In the genomic region with DNA sequence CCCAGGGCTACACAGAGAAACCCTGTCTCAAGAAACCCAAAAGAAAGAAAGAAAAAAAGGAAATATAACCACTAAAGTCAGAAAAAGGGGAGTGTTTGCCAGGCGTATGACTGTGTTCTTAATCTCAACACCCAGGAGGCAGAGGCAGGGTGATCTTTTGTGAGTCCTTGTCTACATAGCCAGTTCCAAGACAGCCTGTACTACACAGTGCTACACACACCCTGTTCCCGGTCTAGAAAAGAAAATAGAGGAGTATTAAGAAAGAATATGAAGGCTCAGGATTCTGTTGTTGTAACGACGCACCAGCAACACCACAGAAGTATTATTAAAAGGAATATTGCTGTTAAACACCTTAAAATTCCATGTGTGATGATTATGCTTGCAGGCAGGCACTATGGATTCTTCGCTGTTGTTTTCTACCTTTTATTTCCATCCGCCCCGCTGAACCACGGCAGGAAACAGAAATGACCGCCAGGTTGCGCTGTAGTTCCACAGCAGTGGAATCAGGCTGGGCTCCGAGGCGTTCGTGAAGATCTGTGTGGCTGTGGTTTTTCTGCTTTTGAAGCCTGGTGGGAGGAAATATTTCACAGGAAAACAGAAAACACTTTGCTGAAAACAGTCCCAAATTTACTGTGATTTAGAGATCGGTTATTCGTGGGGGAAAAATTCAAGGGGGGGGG, we compare ENCODE assay signal across 8 mouse cellular contexts. TPM values are rescaled to one million over a fixed set of nuclear protein-coding genes. Genes with fewer than 3 reads are reported as not detected.
A peak's percentile ranks its signal among the peaks of the same experiment; 100 is the strongest.
DNase-seq lines count a peak whose midpoint lies in the region; ATAC-seq lines count a peak whose summit lies in the region.

No protein-coding gene starts in this region.

- H3K4me2 ChIP-seq in midbrain, embryonic 11.5 days, result no peak overlapping the region

- no peaks in the 10 kb centered on the region for H3K9me3 ChIP-seq in midbrain, embryonic 11.5 days (ENCODE audit: control insufficient read depth, low read length)

- no peaks in the 10 kb centered on the region for H3K27me3 ChIP-seq in midbrain, embryonic 11.5 days (ENCODE audit: control insufficient read depth, insufficient read depth, low read length)

- peak; percentile 61 for DNase-seq in WW6 (ENCODE audit: low read depth, low spot score)
- peak; percentile 88 to 91 for DNase-seq in cerebellum, postnatal 14 days
- DNase-seq in gastrocnemius, adult 18-20 months (ENCODE audit: low spot score), result peak; percentile 57
- peak; percentile 35 to 73 for DNase-seq in left cerebral cortex, adult 8-10 months (ENCODE audit: low spot score in 2 of 2)
- DNase-seq in midbrain, embryonic 11.5 days (ENCODE audit: low spot score, missing footprints), result peak; percentile 98
- peak; percentile 34 for DNase-seq in skeletal muscle tissue, adult 2 months (ENCODE audit: low read depth, low spot score)
- DNase-seq in yolk sac, embryonic 10.5 days (ENCODE audit: low spot score), result peak; percentile 66

- no peak overlapping the region for H3K27ac ChIP-seq in midbrain, embryonic 11.5 days (ENCODE audit: low read depth, low read length)

- no peaks in the 10 kb centered on the region for H3K36me3 ChIP-seq in midbrain, embryonic 11.5 days (ENCODE audit: control insufficient read depth, insufficient read depth, low read length)

- no peak overlapping the region for H3K9ac ChIP-seq in midbrain, embryonic 11.5 days (ENCODE audit: low read length)

- WGBS in midbrain, embryonic 11.5 days, result 16% methylated on average over 15 of the region's 15 CpGs

- H3K4me3 ChIP-seq in midbrain, embryonic 11.5 days (ENCODE audit: low read depth, low read length), result no peak overlapping the region

- H3K4me1 ChIP-seq in midbrain, embryonic 11.5 days (ENCODE audit: control insufficient read depth, insufficient read depth, low read length), result no peaks in the 10 kb centered on the region

- ATAC-seq in inflammation-experienced regulatory T-cells, adult 6 months, result peak; percentile 92
- peak; percentile 87 for ATAC-seq in midbrain, embryonic 11.5 days (ENCODE audit: low FRiP score)

RNA-seq across cellular contexts. Expression of gene Tmem184c, which starts 19.5 kb away (rescaled TPM):
- 10 to 100 TPM in 1 of 2 experiments, 1 to 10 TPM in 1; 8.8 to 10.7 TPM for total RNA-seq in gastrocnemius, adult 18-20 months (2021)
- polyA plus RNA-seq in inflammation-experienced regulatory T-cells, adult 6 months (2017; shearing (Covaris generic)), result 10 to 100 TPM; 18.2 to 33.1 (median 19.4) TPM
- total RNA-seq in left cerebral cortex, adult 8-10 months (2022), result 10 to 100 TPM; 61.2 to 69.9 (median 65.1) TPM
- 63.6 and 67.0 TPM in 2 replicates for polyA plus RNA-seq in midbrain, embryonic 11.5 days (2014; fragmentation: Nextera tagmentation; extraction: Ambion mirVana)

Comparison
In these comparisons a context has a peak if more than half of its experiments do, and no peak if none do; other contexts are left out.
1. DNase-seq: peak in every context shown above with its lines; median percentile 98 in midbrain, embryonic 11.5 days; 90 in cerebellum, postnatal 14 days; 66 in yolk sac, embryonic 10.5 days; 61 in WW6; 57 in gastrocnemius, adult 18-20 months; 54 in left cerebral cortex, adult 8-10 months; 34 in skeletal muscle tissue, adult 2 months.
2. RNA of gene Tmem184c, which starts 19.5 kb away (total RNA-seq): 61.2 to 69.9 TPM in left cerebral cortex, adult 8-10 months; 8.8 to 10.7 TPM in gastrocnemius, adult 18-20 months; every median in the first group is over 4 times any median in the second.